Mouse (Mus musculus) ES-Bruce4 (cell line): ENCODE data around the gene Vmn2r21. TPM values are rescaled to one million over a fixed set of nuclear protein-coding genes. Genes with fewer than 3 reads are reported as not detected.
"Not testable (repeated sequence)": the region's sequence is repeated elsewhere in the genome, so short reads cannot be mapped to it uniquely, and the experiment has no call there.

ENCODE experiments used
- H3K27ac ChIP-seq: 2 replicates; pipeline ENCODE4 v1.5.1; 2012; ENCODE audit warnings: low read length, inconsistent platforms; ENCODE audit not compliant: insufficient read depth
- H3K27me3 ChIP-seq: 2 replicates; pipeline ENCODE4 v1.6.1; 2012; ENCODE audit warnings: mild to moderate bottlenecking, low read length, inconsistent platforms; ENCODE audit not compliant: control insufficient read depth, poor library complexity, insufficient read depth, severe bottlenecking
- H3K36me3 ChIP-seq: 2 replicates; pipeline ENCODE4 v1.6.1; 2012; ENCODE audit warnings: inconsistent platforms, mild to moderate bottlenecking, low read length, moderate library complexity; ENCODE audit not compliant: control insufficient read depth, poor library complexity, insufficient read depth, severe bottlenecking
- H3K4me1 ChIP-seq: one replicate; pipeline ENCODE4 v1.8.1; 2011; ENCODE audit warnings: low read length; ENCODE audit not compliant: control insufficient read depth, insufficient read depth
- H3K4me3 ChIP-seq: 2 replicates; pipeline ENCODE4 v1.5.1; 2011; ENCODE audit warnings: low read depth, mild to moderate bottlenecking, low read length
- H3K9ac ChIP-seq: 2 replicates; pipeline ENCODE4 v1.6.1; 2012; ENCODE audit warnings: low read depth, mild to moderate bottlenecking, inconsistent platforms; ENCODE audit not compliant: poor library complexity, severe bottlenecking
- H3K9me3 ChIP-seq: replicated peaks from 2 replicates; pipeline ENCODE4 v1.6.1; 2012; ENCODE audit warnings: mild to moderate bottlenecking, low read length, inconsistent platforms; ENCODE audit not compliant: control insufficient read depth, poor library complexity, insufficient read depth, severe bottlenecking
- polyA plus RNA-seq: library from polyadenylated mRNA; stranded (reverse); fragments of >200 nt; gene quantifications from 2 replicates; pipeline ENCODE4 v1.2.4, GENCODE M21; 2011; ENCODE audit warnings: low read depth; ENCODE audit not compliant: missing spikeins, insufficient read depth, insufficient read length

The Vmn2r21 gene
- polyA plus RNA-seq: not detected in 2 replicates

DNA sequence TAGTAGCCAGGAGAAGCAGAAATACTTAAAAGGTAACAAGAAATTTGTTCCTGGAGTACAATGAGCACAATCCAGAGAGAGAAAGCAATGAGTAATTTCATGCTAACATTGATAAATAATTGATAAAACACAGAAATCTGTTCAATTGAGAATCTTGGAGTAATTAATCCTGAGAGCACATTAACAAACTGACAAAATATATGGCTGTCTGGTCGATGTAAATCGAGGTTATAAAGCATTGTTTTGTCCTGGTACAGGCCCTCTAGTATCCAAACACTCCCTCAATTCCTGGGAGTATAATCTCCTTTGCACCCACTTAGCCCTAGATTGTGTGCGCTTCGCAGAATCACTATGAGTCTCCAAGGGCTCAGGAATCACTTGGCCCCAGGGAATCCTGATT lies at the start of gene Vmn2r21:
Gene Vmn2r21 (minus strand): TSS at position 101 of the 400 bp plus-strand sequence.
- H3K27ac ChIP-seq, H3K4me1 ChIP-seq, H3K27me3 ChIP-seq, H3K9me3 ChIP-seq, H3K9ac ChIP-seq, H3K36me3 ChIP-seq, H3K4me3 ChIP-seq: not testable (repeated sequence)

GRCm38 (mm10) chr6:123574698-123575097 lies 41.5 kb upstream of the Vmn2r21 start:
- not testable (repeated sequence) for H3K4me3 ChIP-seq, H3K27ac ChIP-seq, H3K27me3 ChIP-seq, H3K36me3 ChIP-seq, H3K4me1 ChIP-seq, H3K9ac ChIP-seq, H3K9me3 ChIP-seq

DNA sequence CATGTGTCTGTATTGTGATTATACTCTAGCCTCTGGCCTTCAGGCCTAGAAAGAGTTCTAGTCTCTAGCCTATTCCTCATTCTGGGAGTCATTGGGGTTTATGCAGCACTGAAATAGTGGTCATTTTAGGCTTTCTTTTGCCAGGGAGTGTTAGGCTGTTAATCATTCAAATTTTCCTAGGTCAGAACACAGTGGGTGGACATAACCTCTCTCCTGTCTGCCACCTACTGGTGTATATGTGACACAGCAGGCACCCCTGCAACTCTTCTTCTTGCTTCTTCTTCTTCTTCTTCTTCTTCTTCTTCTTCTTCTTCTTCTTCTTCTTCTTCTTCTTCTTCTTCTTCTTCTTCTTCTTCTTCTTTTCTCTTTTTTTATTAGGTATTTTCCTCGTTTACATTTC lies 6.5 kb upstream of the Vmn2r21 start:
- H3K4me1 ChIP-seq, H3K36me3 ChIP-seq, H3K27me3 ChIP-seq, H3K27ac ChIP-seq, H3K4me3 ChIP-seq, H3K9ac ChIP-seq, H3K9me3 ChIP-seq: not testable (repeated sequence)

DNA sequence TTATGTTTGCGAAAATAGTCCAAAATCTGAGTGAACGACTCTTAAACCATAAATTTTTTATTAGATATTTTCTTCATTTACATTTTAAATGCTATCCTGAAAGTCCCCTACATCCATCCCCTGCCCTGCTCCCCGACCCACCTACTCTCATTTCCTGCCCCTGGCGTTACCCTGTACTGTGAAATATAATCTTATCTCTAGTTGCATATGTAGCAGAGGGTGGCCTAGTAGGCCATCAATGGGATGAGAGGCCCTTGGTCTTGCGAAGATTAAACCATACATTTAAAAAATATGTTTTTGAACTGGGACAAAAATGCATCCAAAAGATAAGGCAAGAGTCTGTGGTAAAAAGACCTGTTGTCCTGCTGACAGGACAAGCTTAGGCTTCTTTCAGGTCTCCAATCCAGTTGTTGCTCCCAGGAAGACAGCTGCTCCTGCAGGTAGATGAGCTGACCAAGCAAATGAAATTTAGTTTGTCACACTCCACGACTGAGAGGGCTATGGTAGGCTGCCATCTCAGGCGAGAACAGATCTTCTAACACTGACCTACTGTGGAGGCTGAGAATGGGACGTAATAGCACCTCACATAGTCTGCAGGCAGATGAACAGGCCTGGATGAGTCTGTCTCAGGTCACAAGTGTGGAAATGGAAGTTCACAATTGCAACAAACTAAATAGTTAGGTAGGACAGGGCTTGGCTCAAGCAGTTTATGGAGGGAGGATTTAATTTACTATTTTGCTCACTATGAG lies 10.8 kb downstream of the Vmn2r21 start:
- H3K36me3 ChIP-seq, H3K27ac ChIP-seq, H3K27me3 ChIP-seq, H3K4me3 ChIP-seq, H3K9me3 ChIP-seq, H3K9ac ChIP-seq, H3K4me1 ChIP-seq: not testable (repeated sequence)

DNA sequence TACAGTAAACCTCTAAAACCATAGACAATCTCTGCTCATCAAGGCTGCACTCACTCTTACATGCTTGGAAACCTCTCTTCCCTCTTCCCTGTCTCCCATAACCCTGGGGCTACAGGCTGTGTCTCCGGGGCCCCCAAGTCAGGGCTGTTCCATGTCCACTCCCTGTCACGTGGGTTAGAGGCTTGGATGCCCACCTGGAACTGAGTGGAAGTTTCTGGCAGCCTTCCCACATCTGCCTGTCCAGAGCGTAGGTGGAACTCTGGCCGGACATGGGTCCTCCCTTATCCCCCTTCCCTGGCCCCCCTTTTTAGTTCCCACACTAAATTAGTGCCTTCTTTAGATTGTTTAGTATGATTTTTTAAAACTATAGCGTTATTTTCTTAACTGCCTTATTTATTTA lies 60.2 kb downstream of the Vmn2r21 start:
- H3K4me3 ChIP-seq, H3K27ac ChIP-seq, H3K9me3 ChIP-seq, H3K27me3 ChIP-seq, H3K9ac ChIP-seq, H3K4me1 ChIP-seq, H3K36me3 ChIP-seq: not testable (repeated sequence)

DNA sequence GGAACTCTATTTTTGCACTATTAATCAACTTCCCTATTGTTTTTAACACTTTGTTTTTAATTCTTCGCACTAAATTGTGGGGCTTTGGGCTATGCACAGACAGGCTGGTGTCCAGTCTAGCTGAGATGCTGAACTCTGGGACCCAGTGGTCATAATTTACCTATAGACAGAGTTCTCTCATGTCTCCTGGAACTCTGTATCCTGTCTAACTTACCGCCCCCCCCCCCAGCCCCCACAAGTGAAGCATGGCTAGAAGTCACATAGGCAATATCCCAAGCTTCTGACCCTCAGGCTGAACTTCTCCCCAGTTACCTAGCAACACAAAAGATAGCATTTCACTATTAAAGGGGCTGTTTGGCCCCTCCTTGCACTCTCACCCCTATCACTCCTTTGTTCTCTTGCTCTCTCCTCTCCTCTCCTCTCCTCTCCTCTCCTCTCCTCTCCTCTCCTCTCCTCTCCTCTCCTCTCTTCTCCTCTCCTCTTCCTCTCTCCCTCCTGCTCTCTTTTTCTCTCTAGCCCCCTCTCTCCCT lies 60.7 kb downstream of the Vmn2r21 start:
- not testable (repeated sequence) for H3K9me3 ChIP-seq, H3K36me3 ChIP-seq, H3K4me3 ChIP-seq, H3K27me3 ChIP-seq, H3K9ac ChIP-seq, H3K4me1 ChIP-seq, H3K27ac ChIP-seq

DNA sequence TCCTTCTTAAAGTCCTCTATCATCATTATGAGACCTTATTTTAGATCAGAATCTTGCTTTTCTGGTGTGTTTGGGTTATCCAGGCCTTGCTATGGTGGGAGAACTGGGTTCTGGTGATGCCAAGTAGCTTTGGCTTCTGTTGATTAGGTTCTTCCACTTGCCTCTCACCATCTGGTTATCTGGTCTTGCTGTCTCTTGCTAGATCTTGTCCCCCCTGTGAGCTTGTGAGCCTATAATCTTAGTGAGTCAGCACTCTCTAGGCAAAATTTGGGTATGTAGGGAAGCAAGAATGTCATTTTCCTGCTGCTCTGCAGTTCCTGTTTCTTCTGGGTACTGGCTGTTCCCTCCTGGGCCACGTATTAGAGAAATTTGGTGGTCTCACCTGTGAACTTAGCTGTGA lies 64.6 kb downstream of the Vmn2r21 start:
- H3K27ac ChIP-seq, H3K9ac ChIP-seq, H3K4me1 ChIP-seq, H3K4me3 ChIP-seq, H3K36me3 ChIP-seq, H3K27me3 ChIP-seq, H3K9me3 ChIP-seq: not testable (repeated sequence)

Other genes with a start within 250 kb of the Vmn2r21 start
- gene Clec4e, start 243.5 kb downstream of the Vmn2r21 start, polyA plus RNA-seq: not detected in 2 replicates
- not detected in 2 replicates for gene Vmn2r19, start 225.1 kb downstream of the Vmn2r21 start, polyA plus RNA-seq
- not detected in 2 replicates for gene Vmn2r20, start 115.3 kb downstream of the Vmn2r21 start, polyA plus RNA-seq
- not detected in 2 replicates for gene Vmn2r22, start 117.3 kb upstream of the Vmn2r21 start, polyA plus RNA-seq
- not detected in 2 replicates for gene Vmn2r23, start 169.3 kb upstream of the Vmn2r21 start, polyA plus RNA-seq
- gene Vmn2r24, start 245.5 kb upstream of the Vmn2r21 start, polyA plus RNA-seq: 0.06 TPM in 2 replicates